Mouse (Mus musculus): ENCODE data around the gene Ppm1m. TPM values are rescaled to one million over a fixed set of nuclear protein-coding genes. Genes with fewer than 3 reads are reported as not detected.

Gene Ppm1m
- polyA plus RNA-seq, 1 experiment from 2014 or later, result 29.0 TPM

- Histone ChIP-seq H3K27ac (replicated peaks) (no peak overlapping the region), H3K9ac (0 out of 2 replicates have a peak overlapping the region, but pooled peaks have one; percentile 63), H3K27me3 (replicated peaks) (peaks cover 81% of the 10 kb centered on the region), H3K9me3 (no peaks in the 10 kb centered on the region), H3K4me1 (peaks cover 15% of the 10 kb centered on the region), H3K4me2 (peak overlapping the region; percentile 66), H3K4me3 (peak overlapping the region; percentile 37), H3K36me3 (no peaks in the 10 kb centered on the region)
- WGBS, result 16% methylated on average over 10 of the region's 10 CpGs
- ATAC-seq (ENCODE audit: extremely low read depth, insufficient number of reproducible peaks, low FRiP score, low TSS enrichment), result no peak
Observed at GRCm38 (mm10) chr9:106149399-106149754, 50.2 kb downstream of the Ppm1m start.

GRCm38 (mm10) chr9:106148541-106149398 lies 50.8 kb downstream of the Ppm1m start:
- no peak overlapping the region for H3K27ac ChIP-seq (replicated peaks)
- H3K36me3 ChIP-seq, result no peaks in the 10 kb centered on the region
- H3K4me2 ChIP-seq, result peak overlapping the region; percentile 66
- ATAC-seq (ENCODE audit: extremely low read depth, insufficient number of reproducible peaks, low FRiP score, low TSS enrichment), result no peak
- H3K9me3 ChIP-seq, result no peaks in the 10 kb centered on the region
- peaks cover 87% of the 10 kb centered on the region for H3K27me3 ChIP-seq (replicated peaks)
- WGBS, result 2% methylated on average over 36 of the region's 36 CpGs
- peak overlapping the region; percentile 63 for H3K9ac ChIP-seq
- H3K4me1 ChIP-seq, result peaks cover 15% of the 10 kb centered on the region
- H3K4me3 ChIP-seq, result peak overlapping the region; percentile 37

GRCm38 (mm10) chr9:106147851-106148431 lies 51.6 kb downstream of the Ppm1m start:
- Histone ChIP-seq H3K4me2 (peak overlapping the region; percentile 66), H3K27ac (replicated peaks) (no peak overlapping the region), H3K27me3 (replicated peaks) (peaks cover 93% of the 10 kb centered on the region), H3K4me1 (peaks cover 15% of the 10 kb centered on the region), H3K4me3 (peak overlapping the region; percentile 37; the same call in 1 of the 2 replicates), H3K36me3 (no peaks in the 10 kb centered on the region), H3K9me3 (no peaks in the 10 kb centered on the region), H3K9ac (peak overlapping the region; percentile 63; the same call in 1 of the 2 replicates)
- no peak for ATAC-seq (ENCODE audit: extremely low read depth, insufficient number of reproducible peaks, low FRiP score, low TSS enrichment)
- 4% methylated on average over 10 of the region's 10 CpGs for WGBS

- H3K4me1 ChIP-seq, result peaks cover 15% of the 10 kb centered on the region
- H3K9ac ChIP-seq, result no peak overlapping the region
- no peaks in the 10 kb centered on the region for H3K9me3 ChIP-seq
- H3K27ac ChIP-seq (replicated peaks), result no peak overlapping the region
- no peak for ATAC-seq (ENCODE audit: extremely low read depth, insufficient number of reproducible peaks, low FRiP score, low TSS enrichment)
- H3K27me3 ChIP-seq (replicated peaks), result peaks cover 87% of the 10 kb centered on the region
- no peak overlapping the region for H3K4me3 ChIP-seq
- H3K36me3 ChIP-seq, result no peaks in the 10 kb centered on the region
- H3K4me2 ChIP-seq, result no peak overlapping the region
- 21% methylated on average over 5 of the region's 5 CpGs for WGBS
Observed at GRCm38 (mm10) chr9:106147281-106147680, 52.3 kb downstream of the Ppm1m start.

- no peak overlapping the region for H3K27ac ChIP-seq (replicated peaks)
- H3K4me2 ChIP-seq, result no peak overlapping the region
- ATAC-seq (ENCODE audit: extremely low read depth, insufficient number of reproducible peaks, low FRiP score, low TSS enrichment), result no peak
- 69% methylated on average over 2 of the region's 2 CpGs for WGBS
- H3K9ac ChIP-seq, result no peak overlapping the region
- peaks cover 72% of the 10 kb centered on the region for H3K27me3 ChIP-seq (replicated peaks)
- H3K36me3 ChIP-seq, result no peaks in the 10 kb centered on the region
- no peaks in the 10 kb centered on the region for H3K9me3 ChIP-seq
- H3K4me3 ChIP-seq, result no peak overlapping the region
- H3K4me1 ChIP-seq, result peaks cover 15% of the 10 kb centered on the region
Observed at GRCm38 (mm10) chr9:106145582-106145981, 54.0 kb downstream of the Ppm1m start.

MicroRNAs encoded within 50 kb of the gene (microRNA counts, 519-probe panel; counts per million panel counts)
- microRNA mmu-let-7g, result 7,102 counts per million, percentile 98 among the panel's probes with 10 or more counts

Small RNA genes within 50 kb of the gene (microRNA-seq; reads per million reads assigned to microRNA genes)
- gene Mir135a-1, result 0.61 reads per million
- 52,820 reads per million, percentile 99 among the genes with 10 or more reads in this experiment for gene Mirlet7g

Other genes starting within 250 kb of the Ppm1m start
- gene Col6a5, start 239.1 kb downstream of the Ppm1m start, polyA plus RNA-seq (2015; fragmentation: Nextera tagmentation; extraction: Ambion mirVana), result 0.07 and 0.08 TPM in 2 replicates
- 0.03 and 0.06 TPM in 2 replicates for gene Col6a4, start 103.0 kb downstream of the Ppm1m start, polyA plus RNA-seq (2015; fragmentation: Nextera tagmentation; extraction: Ambion mirVana)
- gene Glyctk, start 41.6 kb downstream of the Ppm1m start, polyA plus RNA-seq (2015; fragmentation: Nextera tagmentation; extraction: Ambion mirVana), result 1.5 and 1.6 TPM in 2 replicates
- gene Wdr82, start 28.8 kb downstream of the Ppm1m start, polyA plus RNA-seq (2015; fragmentation: Nextera tagmentation; extraction: Ambion mirVana), result 16.0 and 18.1 TPM in 2 replicates
- 43.3 and 46.9 TPM in 2 replicates for gene Twf2, start 3.4 kb upstream of the Ppm1m start, polyA plus RNA-seq (2015; fragmentation: Nextera tagmentation; extraction: Ambion mirVana)
- gene Tlr9, start 22.9 kb upstream of the Ppm1m start, polyA plus RNA-seq (2015; fragmentation: Nextera tagmentation; extraction: Ambion mirVana), result not detected in 2 replicates
- gene Alas1, start 48.9 kb upstream of the Ppm1m start, polyA plus RNA-seq (2015; fragmentation: Nextera tagmentation; extraction: Ambion mirVana), result 131 and 145 TPM in 2 replicates
- 26.4 and 29.9 TPM in 2 replicates for gene Poc1a, start 81.3 kb upstream of the Ppm1m start, polyA plus RNA-seq (2015; fragmentation: Nextera tagmentation; extraction: Ambion mirVana)
- gene Dusp7, start 168.9 kb upstream of the Ppm1m start, polyA plus RNA-seq (2015; fragmentation: Nextera tagmentation; extraction: Ambion mirVana), result 8.6 and 10.4 TPM in 2 replicates
- 659 and 696 TPM in 2 replicates for gene Rpl29, start 229.7 kb upstream of the Ppm1m start, polyA plus RNA-seq (2015; fragmentation: Nextera tagmentation; extraction: Ambion mirVana)
- gene Acy1, start 238.6 kb upstream of the Ppm1m start, polyA plus RNA-seq (2015; fragmentation: Nextera tagmentation; extraction: Ambion mirVana), result 25.7 and 27.2 TPM in 2 replicates
- gene Abhd14b, start 247.7 kb upstream of the Ppm1m start, polyA plus RNA-seq (2015; fragmentation: Nextera tagmentation; extraction: Ambion mirVana), result 7.4 and 7.7 TPM in 2 replicates
- 44.8 and 53.3 TPM in 2 replicates for gene Abhd14a, start 247.9 kb upstream of the Ppm1m start, polyA plus RNA-seq (2015; fragmentation: Nextera tagmentation; extraction: Ambion mirVana)